Mouse (Mus musculus) neural tube, embryonic 11.5 days (tissue): Measurements from ENCODE around the gene Cntd1. TPM values are rescaled to one million over a fixed set of nuclear protein-coding genes. Genes with fewer than 3 reads are reported as not detected.
A peak's percentile ranks its signal among the peaks of the same experiment; 100 is the strongest.

Source experiments
- ATAC-seq: fragments of 200-750 bp; cut with Nextera tagmentation; 2 replicates; pipeline ENCODE4 v1.8.0; 2017; ENCODE audit warnings: moderate number of reproducible peaks, mild to moderate bottlenecking, moderate TSS enrichment, moderate library complexity; ENCODE audit not compliant: insufficient read depth, low FRiP score, low TSS enrichment
- DNase-seq: peaks from one replicate; pipeline ENCODE4 v3.0.0-alpha.2; 2015; ENCODE audit warnings: low spot score
- H3K27ac ChIP-seq: fragments of 300-500 bp; sonication (generic); 2 replicates; pipeline ENCODE4 v1.5.1; 2014; ENCODE audit warnings: low read depth, mild to moderate bottlenecking, low read length
- H3K27me3 ChIP-seq: fragments of 300-500 bp; sonication (generic); 2 replicates; pipeline ENCODE4 v1.6.1; 2014; ENCODE audit warnings: mild to moderate bottlenecking, low read length, mixed read lengths; ENCODE audit not compliant: control insufficient read depth, insufficient read depth
- H3K36me3 ChIP-seq: fragments of 300-500 bp; sonication (generic); 2 replicates; pipeline ENCODE4 v1.6.1; 2014; ENCODE audit warnings: mild to moderate bottlenecking, low read length, moderate library complexity, mixed read lengths; ENCODE audit not compliant: control insufficient read depth, insufficient read depth
- H3K4me1 ChIP-seq: fragments of 300-500 bp; sonication (generic); 2 replicates; pipeline ENCODE4 v1.6.1; 2014; ENCODE audit warnings: low read length, mixed read lengths; ENCODE audit not compliant: control insufficient read depth, insufficient read depth
- H3K4me2 ChIP-seq: fragments of 300-500 bp; sonication (generic); 2 replicates; pipeline ENCODE4 v1.6.1; 2014; ENCODE audit warnings: low read depth, mild to moderate bottlenecking, moderate library complexity
- H3K4me3 ChIP-seq: fragments of 300-500 bp; sonication (generic); 2 replicates; pipeline ENCODE4 v1.5.1; 2014; ENCODE audit warnings: low read depth, low read length
- H3K9ac ChIP-seq: fragments of 300-500 bp; sonication (generic); 2 replicates; pipeline ENCODE4 v1.6.1; 2014; ENCODE audit warnings: mild to moderate bottlenecking, low read length
- H3K9me3 ChIP-seq: fragments of 300-500 bp; sonication (generic); 2 replicates; pipeline ENCODE4 v1.6.1; 2016; ENCODE audit warnings: low read length; ENCODE audit not compliant: control insufficient read depth
- WGBS: fragments of 180-500 bp; shearing (Covaris S2); extraction: QIAGEN DNeasy Blood & Tissue Kit; methylation state at CpG from one replicate; pipeline ENCODE4 v1.1.7; 2014; 5-methylcytosine and 5-hydroxymethylcytosine counted together
- polyA plus RNA-seq: library from polyadenylated mRNA; unstranded; fragments of >200 nt; fragmentation: Nextera tagmentation; extraction: Ambion mirVana; gene quantifications from 2 replicates; pipeline ENCODE4 v1.2.1, GENCODE M21; 2014

Cntd1 gene
- polyA plus RNA-seq, 1 experiment from 2014 or later = 1.6 TPM

DNA sequence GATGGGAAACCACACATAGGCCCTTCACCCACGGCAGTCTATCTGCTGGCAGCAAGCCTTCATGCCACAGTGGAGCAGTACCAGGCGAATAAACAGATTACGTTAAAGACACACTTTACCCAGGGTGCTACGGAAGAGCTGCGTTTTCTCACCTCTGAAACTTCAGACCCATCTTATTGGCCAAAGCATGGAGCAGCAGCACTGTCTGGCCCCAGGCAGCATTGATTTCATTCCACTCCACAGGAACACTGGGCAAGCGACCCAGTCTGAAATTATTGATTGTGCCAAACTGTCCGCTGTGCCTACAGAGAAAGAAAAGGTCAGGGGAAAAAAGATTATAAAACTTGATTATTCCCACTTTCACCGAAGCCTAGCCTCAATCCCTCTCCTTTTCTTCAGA is 12.4 kb downstream of the Cntd1 start:
- Histone ChIP-seq H3K9me3 (no peaks in the 10 kb centered on the region), H3K4me1 (no peaks in the 10 kb centered on the region), H3K9ac (no peak overlapping the region), H3K27me3 (no peaks in the 10 kb centered on the region), H3K4me3 (no peak overlapping the region), H3K36me3 (peaks cover 14% of the 10 kb centered on the region), H3K4me2 (no peak overlapping the region), H3K27ac (no peak overlapping the region)
- DNase-seq (no peak), ATAC-seq (no peak)
- 93% methylated on average over 8 of the region's 8 CpGs for WGBS

GRCm38 (mm10) chr11:101295191-101295590 is 16.4 kb downstream of the Cntd1 start:
- H3K4me1 ChIP-seq = no peaks in the 10 kb centered on the region
- no peak overlapping the region for H3K9ac ChIP-seq
- H3K9me3 ChIP-seq = no peaks in the 10 kb centered on the region
- peaks cover 14% of the 10 kb centered on the region for H3K36me3 ChIP-seq
- H3K27me3 ChIP-seq = no peaks in the 10 kb centered on the region
- H3K4me3 ChIP-seq = no peak overlapping the region
- 91% methylated on average over 8 of the region's 8 CpGs for WGBS
- no peak for ATAC-seq
- no peak overlapping the region for H3K4me2 ChIP-seq
- no peak for DNase-seq
- H3K27ac ChIP-seq = no peak overlapping the region

DNA sequence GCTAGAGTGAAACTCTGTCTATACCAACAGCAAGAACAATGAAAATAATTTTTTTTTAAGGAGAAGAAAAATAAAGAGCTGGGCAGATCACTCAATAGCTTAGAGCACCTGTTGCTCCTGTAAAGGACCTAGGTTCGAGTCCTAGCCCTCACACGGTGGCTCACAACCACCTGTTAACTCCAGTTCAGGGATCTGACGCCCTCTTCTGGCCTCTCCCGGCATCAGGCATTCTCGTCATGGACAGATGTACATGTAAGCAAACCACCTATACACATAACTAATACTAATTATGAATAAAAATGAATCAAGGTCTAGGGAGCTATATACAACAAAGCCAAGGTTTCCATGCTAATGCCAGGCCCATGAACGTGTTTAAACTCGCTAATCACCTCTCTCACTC is 22.1 kb downstream of the Cntd1 start:
- ATAC-seq (no peak), DNase-seq (no peak)
- peaks cover 10% of the 10 kb centered on the region for H3K4me1 ChIP-seq
- H3K9me3 ChIP-seq = no peaks in the 10 kb centered on the region
- peak overlapping the region; percentile 74; the same call in 1 of the 2 replicates for H3K9ac ChIP-seq
- H3K36me3 ChIP-seq = no peaks in the 10 kb centered on the region
- peak overlapping the region; percentile 91 for H3K4me3 ChIP-seq
- H3K27me3 ChIP-seq = no peaks in the 10 kb centered on the region
- no peak overlapping the region for H3K27ac ChIP-seq
- 66% methylated on average over 7 of the region's 7 CpGs for WGBS
- peak overlapping the region; percentile 88 for H3K4me2 ChIP-seq

- peak overlapping the region; percentile 88 for H3K4me2 ChIP-seq
- no peaks in the 10 kb centered on the region for H3K9me3 ChIP-seq
- 0 out of 2 replicates have a peak overlapping the region, but pooled peaks have one; percentile 4 for H3K27ac ChIP-seq
- DNase-seq (no peak), ATAC-seq (no peak)
- 14% methylated on average over 26 of the region's 26 CpGs for WGBS
- H3K36me3 ChIP-seq = no peaks in the 10 kb centered on the region
- H3K4me3 ChIP-seq = peak overlapping the region; percentile 91
- no peaks in the 10 kb centered on the region for H3K27me3 ChIP-seq
- H3K4me1 ChIP-seq = peaks cover 10% of the 10 kb centered on the region
- peak overlapping the region; percentile 74 for H3K9ac ChIP-seq
Measured at GRCm38 (mm10) chr11:101301299-101302003, 22.6 kb downstream of the Cntd1 start.

DNA sequence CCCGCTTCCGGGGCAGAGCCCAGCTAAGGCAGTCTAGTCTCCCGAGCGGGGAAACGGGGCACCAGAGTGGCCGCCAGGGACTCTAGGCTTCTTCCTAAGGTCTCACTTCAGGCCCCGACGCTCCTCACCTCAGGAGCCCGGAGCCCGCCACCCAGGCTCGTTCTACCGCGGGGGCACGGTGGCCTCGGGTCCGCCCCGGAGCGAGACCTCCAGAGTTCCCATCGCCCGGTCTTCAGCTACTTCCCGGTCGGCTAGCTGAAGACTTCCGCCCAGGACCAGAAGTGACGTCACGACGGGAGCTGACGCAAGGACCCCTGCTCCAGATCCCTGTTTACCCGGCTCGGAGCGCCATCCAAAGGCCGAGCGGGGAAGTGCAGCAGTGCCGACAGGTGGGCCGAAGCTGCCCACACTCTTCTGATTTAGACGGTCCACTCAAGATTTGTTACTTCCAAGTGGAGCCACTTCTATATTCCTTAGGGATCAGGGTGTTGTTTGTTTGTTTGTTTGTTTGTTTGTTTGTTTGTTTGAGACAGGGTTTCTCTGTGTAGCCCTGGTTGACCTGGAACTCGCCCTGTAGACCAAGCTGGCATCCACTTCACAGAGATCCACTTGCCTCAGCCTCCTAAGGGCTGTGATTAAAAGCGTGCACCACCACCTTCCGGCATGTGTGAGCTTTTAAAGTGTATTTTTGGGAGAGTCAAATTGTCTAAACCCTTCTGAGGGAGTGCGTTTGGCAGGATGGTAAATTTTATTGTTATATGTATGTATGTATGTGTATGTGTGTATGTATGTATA is 23.4 kb downstream of the Cntd1 start, which contains the start of gene Becn1:
TSS of gene Becn1 (minus strand) at position 283 of the 795 bp plus-strand sequence.
- WGBS = 7% methylated on average over 38 of the region's 39 CpGs
- ATAC-seq (peak; percentile 81), DNase-seq (peak; percentile 95)
- Histone ChIP-seq H3K36me3 (no peaks in the 10 kb centered on the region), H3K4me1 (peaks cover 10% of the 10 kb centered on the region), H3K4me2 (peak within 1 kb of the TSS; percentile 88), H3K9me3 (no peaks in the 10 kb centered on the region), H3K4me3 (peak within 1 kb of the TSS; percentile 91), H3K27me3 (no peaks in the 10 kb centered on the region), H3K9ac (peak within 1 kb of the TSS; percentile 74), H3K27ac (0 out of 2 replicates have a peak within 1 kb of the TSS, but pooled peaks have one; percentile 4)

- Histone ChIP-seq H3K27me3 (no peaks in the 10 kb centered on the region), H3K4me1 (no peaks in the 10 kb centered on the region), H3K36me3 (no peaks in the 10 kb centered on the region), H3K9ac (no peak overlapping the region), H3K4me2 (no peak overlapping the region), H3K27ac (no peak overlapping the region), H3K4me3 (no peak overlapping the region), H3K9me3 (no peaks in the 10 kb centered on the region)
- ATAC-seq (no peak), DNase-seq (no peak)
- 43% methylated on average over 5 of the region's 5 CpGs for WGBS
Measured at GRCm38 (mm10) chr11:101307744-101308143, 28.9 kb downstream of the Cntd1 start.

GRCm38 (mm10) chr11:101311083-101311482 is 32.3 kb downstream of the Cntd1 start:
- Histone ChIP-seq H3K36me3 (no peaks in the 10 kb centered on the region), H3K4me3 (no peak overlapping the region), H3K4me1 (no peaks in the 10 kb centered on the region), H3K4me2 (no peak overlapping the region), H3K27ac (no peak overlapping the region), H3K27me3 (no peaks in the 10 kb centered on the region), H3K9ac (no peak overlapping the region), H3K9me3 (no peaks in the 10 kb centered on the region)
- DNase-seq (no peak), ATAC-seq (no peak)
- 90% methylated on average over 3 of the region's 3 CpGs for WGBS

- no peaks in the 10 kb centered on the region for H3K36me3 ChIP-seq
- WGBS = 75% methylated on average over 3 of the region's 3 CpGs
- H3K27me3 ChIP-seq = no peaks in the 10 kb centered on the region
- no peak overlapping the region for H3K9ac ChIP-seq
- H3K27ac ChIP-seq = no peak overlapping the region
- no peak overlapping the region for H3K4me3 ChIP-seq
- no peaks in the 10 kb centered on the region for H3K9me3 ChIP-seq
- H3K4me2 ChIP-seq = no peak overlapping the region
- no peak for ATAC-seq
- no peak for DNase-seq
- H3K4me1 ChIP-seq = peaks cover 5% of the 10 kb centered on the region; the same call in 1 of the 2 replicates
Measured at GRCm38 (mm10) chr11:101312150-101312549, 33.3 kb downstream of the Cntd1 start.
